Mouse (Mus musculus): ENCODE measurements around the gene Ifitm3.
A peak's percentile ranks its signal among the peaks of the same experiment; 100 is the strongest.

- TF ChIP-seq NRF1 (IDR thresholded peaks at IDR 0.05; ENCODE audit: low read depth, low read length) (no peak), CTCF (conservative IDR thresholded peaks at IDR 0.05 in 1 of 2, IDR thresholded peaks at IDR 0.05 in 1 of 2; ENCODE audit: low read depth in 2 of 2, low read length in 2 of 2) (no peak), ZNF384 (IDR thresholded peaks at IDR 0.05; ENCODE audit: low read depth, low read length) (no peak), EP300 (IDR thresholded peaks at IDR 0.05; ENCODE audit: low read length) (peak; percentile 67), ZC3H11A (IDR thresholded peaks at IDR 0.05; ENCODE audit: low read depth, low read length) (no peak), CHD2 (IDR thresholded peaks at IDR 0.05; ENCODE audit: low read length) (no peak), POLR2A (IDR thresholded peaks at IDR 0.05; ENCODE audit: low read depth, low read length) (no peak)
These were observed 11.5 kb downstream of the Ifitm3 start for GRCm38 (mm10) chr7:140998853-140999700.
